Mouse (Mus musculus) spleen, adult 2 months (tissue): ENCODE measurements around the gene Sell.

ENCODE experiments used
- CTCF ChIP-seq: fragments of 200-500 bp; IDR thresholded peaks from 2 replicates; pipeline ENCODE4 v1.5.1; 2011; ENCODE audit warnings: mild to moderate bottlenecking, inconsistent platforms; ENCODE audit not compliant: insufficient read depth, insufficient read length, insufficient replicate concordance; ENCODE audit errors: extremely low read depth
- POLR2A ChIP-seq: fragments of 200-500 bp; IDR thresholded peaks from 2 replicates; pipeline ENCODE4 v1.6.1; 2011; ENCODE audit warnings: low read depth, low read length, inconsistent platforms

- TF ChIP-seq POLR2A (no peak; the same call in 1 of the 2 replicates), CTCF (no peak)
These were observed 8.7 kb downstream of the Sell start for GRCm38 (mm10) chr1:164070461-164070860.
